Mouse (Mus musculus) stomach, postnatal 0 days (tissue): ENCODE results near the gene Fut8. TPM values are rescaled to one million over a fixed set of nuclear protein-coding genes. Genes with fewer than 3 reads are reported as not detected.

Experiments used
- ATAC-seq: fragments of 200-750 bp; cut with Nextera tagmentation; 2 replicates; pipeline ENCODE4 v1.8.0; 2017; ENCODE audit not compliant: low FRiP score, low TSS enrichment
- DNase-seq: peaks from one replicate; pipeline ENCODE4 v3.0.0-alpha.2; 2016; ENCODE audit warnings: low spot score
- H3K27ac ChIP-seq: fragments of 300-500 bp; sonication (generic); replicated peaks from 2 replicates; pipeline ENCODE4 v1.5.1; 2014; ENCODE audit warnings: mild to moderate bottlenecking, control low read depth
- H3K27me3 ChIP-seq: fragments of 300-500 bp; sonication (generic); 2 replicates; pipeline ENCODE4 v1.6.1; 2014; ENCODE audit warnings: low read length; ENCODE audit not compliant: control insufficient read depth, insufficient read depth
- H3K36me3 ChIP-seq: fragments of 300-500 bp; sonication (generic); 2 replicates; pipeline ENCODE4 v1.6.1; 2014; ENCODE audit warnings: low read length, mixed read lengths; ENCODE audit not compliant: control insufficient read depth, insufficient read depth
- H3K4me1 ChIP-seq: fragments of 300-500 bp; sonication (generic); replicated peaks from 2 replicates; pipeline ENCODE4 v1.6.1; 2014; ENCODE audit warnings: antibody characterized with exemption; ENCODE audit not compliant: control insufficient read depth, insufficient read depth
- H3K4me2 ChIP-seq: fragments of 300-500 bp; sonication (generic); replicated peaks from 2 replicates; pipeline ENCODE4 v1.6.1; 2014; ENCODE audit warnings: low read depth, mild to moderate bottlenecking, control low read depth, moderate library complexity
- H3K4me3 ChIP-seq: fragments of 300-500 bp; sonication (generic); 2 replicates; pipeline ENCODE4 v1.5.1; 2014; ENCODE audit warnings: low read depth, low read length, control low read depth
- H3K9ac ChIP-seq: fragments of 300-500 bp; sonication (generic); 2 replicates; pipeline ENCODE4 v1.6.1; 2014; ENCODE audit warnings: mild to moderate bottlenecking, low read length, control low read depth, mixed read lengths
- H3K9me3 ChIP-seq: fragments of 300-500 bp; sonication (generic); 2 replicates; pipeline ENCODE4 v1.6.1; 2016; ENCODE audit warnings: low read length; ENCODE audit not compliant: control insufficient read depth
- CTCF ChIP-seq: IDR thresholded peaks from 2 replicates; pipeline ENCODE4 v1.5.1; 2016; ENCODE audit warnings: antibody characterized with exemption, low read depth, mild to moderate bottlenecking, moderate library complexity
- EP300 ChIP-seq: optimal IDR thresholded peaks from 2 replicates; pipeline ENCODE3; 2016; ENCODE audit warnings: antibody characterized with exemption
- WGBS: fragments of 180-500 bp; shearing (Covaris S2); extraction: QIAGEN DNeasy Blood & Tissue Kit; methylation state at CpG from one replicate; pipeline ENCODE4 v1.1.7; 2014; 5-methylcytosine and 5-hydroxymethylcytosine counted together
- polyA plus RNA-seq: library from polyadenylated mRNA; unstranded; fragments of >200 nt; fragmentation: Nextera tagmentation; extraction: Ambion mirVana; gene quantifications from 2 replicates; pipeline ENCODE4 v1.2.1, GENCODE M21; 2015

Fut8 gene
- polyA plus RNA-seq, 1 experiment from 2014 or later = 29.5 TPM

DNA sequence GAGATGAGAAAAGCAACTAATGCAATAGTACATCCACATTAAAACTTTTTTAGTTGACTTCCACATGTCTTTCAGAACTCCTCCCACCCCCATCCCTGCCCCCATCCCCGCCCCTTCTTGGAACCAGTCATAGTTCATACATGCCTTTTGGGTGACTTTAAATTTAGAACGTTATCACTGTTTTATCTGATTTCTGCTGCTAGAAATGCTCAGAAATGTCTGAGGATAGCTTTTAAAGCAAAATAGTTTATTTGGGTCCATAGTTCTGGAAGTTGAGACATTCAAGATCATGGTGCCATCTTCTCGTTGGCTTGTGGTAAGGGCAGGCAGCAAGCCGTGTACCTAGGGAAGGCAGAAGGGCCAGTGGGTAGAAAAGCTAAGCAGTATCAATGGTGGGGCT lies 34.8 kb upstream of the Fut8 start:
- WGBS = 84% methylated on average over 4 of the region's 4 CpGs
- no peak overlapping the region for H3K4me3 ChIP-seq
- no peaks in the 10 kb centered on the region for H3K9me3 ChIP-seq
- no peak for DNase-seq
- no peak for TF ChIP-seq EP300
- no peak for TF ChIP-seq CTCF
- H3K27ac ChIP-seq = no peak overlapping the region
- no peaks in the 10 kb centered on the region for H3K27me3 ChIP-seq
- no peak for ATAC-seq
- no peak overlapping the region for H3K4me2 ChIP-seq
- H3K36me3 ChIP-seq = no peaks in the 10 kb centered on the region
- H3K4me1 ChIP-seq = no peaks in the 10 kb centered on the region
- H3K9ac ChIP-seq = no peak overlapping the region

DNA sequence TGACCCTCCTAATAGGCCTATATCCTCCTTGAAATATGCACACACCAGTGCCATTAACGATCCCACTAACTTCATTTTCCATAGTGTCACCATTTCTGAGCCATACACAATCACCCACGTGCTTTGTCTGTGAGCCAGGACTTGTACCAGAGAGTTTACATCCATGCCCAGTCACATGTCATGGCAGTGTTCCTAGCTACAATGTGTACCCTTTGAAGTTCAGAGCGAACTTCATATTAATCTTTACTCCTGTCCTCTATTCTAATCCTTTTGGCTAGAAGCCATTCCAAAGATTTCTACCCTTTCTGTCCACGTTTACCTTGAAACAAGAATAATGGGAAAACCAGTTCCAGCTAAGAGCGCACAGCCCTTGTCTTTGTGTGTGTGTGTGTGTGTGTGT lies 31.1 kb upstream of the Fut8 start:
- WGBS = 33% methylated on average over 5 of the region's 5 CpGs
- Histone ChIP-seq H3K27ac (no peak overlapping the region), H3K4me1 (no peaks in the 10 kb centered on the region), H3K4me3 (no peak overlapping the region), H3K36me3 (no peaks in the 10 kb centered on the region), H3K9me3 (no peaks in the 10 kb centered on the region), H3K4me2 (no peak overlapping the region), H3K27me3 (no peaks in the 10 kb centered on the region), H3K9ac (no peak overlapping the region)
- peak; percentile 75 for ATAC-seq
- no peak for TF ChIP-seq CTCF
- peak; percentile 56 for TF ChIP-seq EP300
- peak; percentile 47 for DNase-seq

DNA sequence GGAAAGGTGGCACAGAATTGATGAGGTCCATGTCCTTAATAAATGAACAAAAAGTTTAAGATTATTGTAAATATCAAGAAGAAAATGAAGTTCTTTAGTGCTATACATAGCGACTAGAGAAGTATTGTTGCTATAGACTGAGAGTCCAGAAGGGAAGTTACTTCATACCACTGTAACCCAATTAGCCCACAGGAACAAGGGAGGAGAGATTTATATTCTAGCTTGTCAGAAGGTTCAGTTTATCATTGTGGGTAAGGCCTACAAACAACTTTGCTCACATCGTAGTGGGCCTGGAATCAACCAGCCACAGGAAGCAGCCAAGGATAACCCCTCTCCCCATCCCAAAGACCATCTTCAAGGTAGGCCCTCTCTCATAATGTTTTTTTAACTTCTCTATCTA lies 29.9 kb upstream of the Fut8 start:
- no peak for ATAC-seq
- no peak for DNase-seq
- H3K27me3 ChIP-seq = no peaks in the 10 kb centered on the region

DNA sequence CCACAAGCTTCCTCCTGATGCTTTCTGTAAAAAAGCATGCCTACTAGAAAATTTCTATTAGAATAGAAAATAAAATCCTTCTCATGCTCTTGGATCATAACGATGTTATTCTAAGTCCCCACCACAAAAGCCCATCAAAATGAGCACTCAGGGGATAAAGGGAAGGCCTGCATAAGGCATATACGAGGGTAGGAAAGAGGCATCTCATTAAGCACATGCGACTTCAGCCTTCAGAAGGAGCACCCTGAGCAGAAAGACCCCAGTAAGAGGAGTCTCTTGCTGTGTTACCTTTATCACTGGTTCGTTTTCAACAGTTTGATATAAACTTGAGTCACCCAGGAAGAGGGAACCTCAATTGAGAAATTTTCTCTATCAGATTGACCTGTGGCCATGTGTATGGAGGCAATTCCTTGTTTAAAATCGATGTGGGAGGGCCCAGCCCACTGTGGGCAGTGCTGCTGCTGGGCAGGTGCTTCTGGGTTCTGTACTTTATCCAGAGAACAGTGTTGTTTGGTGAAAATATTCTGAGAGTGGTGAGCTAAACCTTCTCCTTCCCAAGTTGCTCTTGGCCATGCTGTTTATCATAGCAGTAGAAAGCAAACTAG lies 29.2 kb upstream of the Fut8 start:
- H3K27me3 ChIP-seq = no peaks in the 10 kb centered on the region
- TF ChIP-seq CTCF = no peak
- TF ChIP-seq EP300 = no peak
- no peak overlapping the region for H3K4me3 ChIP-seq
- no peak overlapping the region for H3K9ac ChIP-seq
- no peak overlapping the region for H3K4me2 ChIP-seq
- ATAC-seq (peak; percentile 64), DNase-seq (peak; percentile 33)
- no peaks in the 10 kb centered on the region for H3K9me3 ChIP-seq
- WGBS = 74% methylated on average over 5 of the region's 5 CpGs
- no peak overlapping the region for H3K27ac ChIP-seq
- no peaks in the 10 kb centered on the region for H3K4me1 ChIP-seq
- no peaks in the 10 kb centered on the region for H3K36me3 ChIP-seq

More for the DNA sequence above, 29.9 kb upstream of the Fut8 start:
- Histone ChIP-seq H3K4me1 (no peaks in the 10 kb centered on the region), H3K4me3 (no peak overlapping the region), H3K9ac (no peak overlapping the region), H3K36me3 (no peaks in the 10 kb centered on the region), H3K4me2 (no peak overlapping the region), H3K9me3 (no peaks in the 10 kb centered on the region), H3K27ac (no peak overlapping the region)
- TF ChIP-seq EP300 = no peak
- no peak for TF ChIP-seq CTCF
- WGBS = 84% methylated on average over 2 of the region's 2 CpGs

DNA sequence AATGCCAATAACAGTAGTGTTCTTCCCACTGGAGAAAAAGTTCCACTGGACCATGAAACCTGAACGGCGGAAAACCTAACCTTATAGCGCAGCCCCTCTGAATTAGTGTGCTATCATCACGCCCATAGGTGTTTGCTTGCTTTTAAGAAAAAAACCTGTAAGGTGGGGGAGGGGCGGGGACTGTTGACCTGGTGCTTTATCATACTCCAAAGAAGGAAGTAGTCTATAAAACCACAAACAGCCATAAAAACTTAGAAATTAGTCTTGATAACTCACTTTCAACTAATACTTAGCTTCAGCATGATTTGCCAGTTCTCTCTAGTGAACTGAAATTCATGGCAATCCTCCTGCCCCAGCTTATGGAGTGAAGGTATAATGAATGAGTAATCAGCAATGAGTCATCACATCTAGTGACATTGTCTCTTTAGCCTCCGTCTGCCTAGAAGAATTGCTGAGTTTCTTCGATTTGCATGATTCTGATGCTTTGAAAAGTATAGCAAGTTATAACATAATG lies 26.2 kb upstream of the Fut8 start:
- Histone ChIP-seq H3K36me3 (no peaks in the 10 kb centered on the region), H3K9me3 (no peaks in the 10 kb centered on the region), H3K4me3 (no peak overlapping the region), H3K4me2 (no peak overlapping the region), H3K9ac (no peak overlapping the region), H3K27ac (no peak overlapping the region), H3K27me3 (no peaks in the 10 kb centered on the region), H3K4me1 (no peaks in the 10 kb centered on the region)
- WGBS = 62% methylated on average over 7 of the region's 7 CpGs
- peak; percentile 59 for DNase-seq
- ATAC-seq = no peak
- TF ChIP-seq EP300 (no peak), CTCF (no peak)

DNA sequence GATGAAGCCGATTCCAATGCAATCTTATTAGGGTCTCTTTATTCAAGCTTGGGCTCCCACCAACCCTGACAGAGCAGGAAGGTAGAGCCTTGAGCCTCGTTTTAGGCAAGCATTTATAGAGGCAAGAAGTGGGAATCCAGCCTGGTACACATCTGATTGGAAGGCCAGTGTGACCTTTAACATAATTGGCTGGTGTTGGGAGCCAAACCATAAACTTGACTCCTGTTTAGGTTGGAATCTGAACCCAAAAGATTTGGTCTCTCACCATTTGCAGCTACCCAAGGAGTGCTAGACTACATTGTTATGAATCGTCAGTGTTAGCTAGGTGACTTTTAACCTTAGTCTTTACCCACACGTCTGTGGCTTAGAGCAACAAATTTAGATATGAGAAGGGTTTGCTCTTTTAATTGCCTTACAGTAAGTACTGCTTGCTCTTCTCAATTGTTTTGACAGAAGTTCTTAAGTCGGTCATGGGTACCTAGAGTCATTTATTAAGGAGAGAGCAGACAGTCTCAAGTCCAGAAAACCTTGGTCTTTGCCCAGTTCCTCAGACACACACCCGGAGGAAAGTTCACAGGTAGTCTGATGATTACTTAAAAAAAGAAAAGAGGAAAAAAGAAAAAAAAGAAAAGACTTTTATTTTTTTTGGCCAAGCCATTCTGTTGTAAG lies 23.9 kb upstream of the Fut8 start:
- Histone ChIP-seq H3K4me2 (no peak overlapping the region), H3K4me3 (no peak overlapping the region), H3K9me3 (no peaks in the 10 kb centered on the region), H3K27ac (no peak overlapping the region), H3K27me3 (no peaks in the 10 kb centered on the region), H3K9ac (no peak overlapping the region), H3K4me1 (no peaks in the 10 kb centered on the region), H3K36me3 (no peaks in the 10 kb centered on the region)
- ATAC-seq = no peak
- DNase-seq = no peak
- TF ChIP-seq CTCF = no peak
- TF ChIP-seq EP300 = no peak
- WGBS = 61% methylated on average over 6 of the region's 6 CpGs
